25 mouse cellular contexts compared by ENCODE assay signal in genomic region chr13:11595431-11595830, GRCm38 (mm10).
DNase-seq lines count a peak whose midpoint lies in the region; ATAC-seq lines count a peak whose summit lies in the region.
"Had no signal": no experiment of that assay in that cellular context is flagged by ENCODE, and none has a peak within 500 bp of the region (broad histone marks: within the 10 kb centered on the region; RNA-seq: fewer than 3 reads in every experiment).

No protein-coding gene starts in this region.

- no peak overlapping the region for H3K9ac ChIP-seq in heart, embryonic 11.5 days (ENCODE audit: low read depth, low read length)
- H3K9ac ChIP-seq: embryonic facial prominence, embryonic 13.5 days; forebrain, embryonic 12.5 days; forebrain, embryonic 15.5 days; hindbrain, embryonic 12.5 days; hindbrain, embryonic 15.5 days had no signal

- no peaks in the 10 kb centered on the region for H3K9me3 ChIP-seq in heart, embryonic 10.5 days
- H3K9me3 ChIP-seq in heart, embryonic 11.5 days (replicated peaks; ENCODE audit: control insufficient read depth, low read length) = no peaks in the 10 kb centered on the region
- H3K9me3 ChIP-seq: embryonic facial prominence, embryonic 10.5 days; embryonic facial prominence, embryonic 13.5 days; forebrain, embryonic 12.5 days; forebrain, embryonic 15.5 days; G1E; hindbrain, embryonic 12.5 days; hindbrain, embryonic 15.5 days had no signal

- no peak overlapping the region for H3K27ac ChIP-seq in heart, embryonic 10.5 days
- no peak overlapping the region for H3K27ac ChIP-seq in heart, embryonic 11.5 days (ENCODE audit: low read depth, low read length)
- H3K27ac ChIP-seq: embryonic facial prominence, embryonic 10.5 days; embryonic facial prominence, embryonic 13.5 days; forebrain, embryonic 12.5 days; forebrain, embryonic 15.5 days; hindbrain, embryonic 12.5 days; hindbrain, embryonic 15.5 days had no signal

- DNase-seq in heart, adult 18-20 months = peak; percentile 45 to 66
- no peak for DNase-seq in heart, embryonic 10.5 days (ENCODE audit: low spot score)
- DNase-seq in heart, adult 9 months (ENCODE audit: low spot score in 2 of 2) = peak; percentile 29 to 44
- peak; percentile 11 to 18 for DNase-seq in heart, postnatal 36 days
- no peak for DNase-seq in embryo, embryonic 11 days
- DNase-seq: adrenal gland, postnatal 10 days; adrenal gland, postnatal 36 days; B cell, adult 2 months; cerebellum, adult 2 months; cerebellum, adult 9-11 months; cerebellum, postnatal 25 days; gastrocnemius, postnatal 25 days; kidney, adult 11 months; kidney, adult 8-10 months had no signal

- no peaks in the 10 kb centered on the region for H3K27me3 ChIP-seq in heart, embryonic 10.5 days (ENCODE audit: insufficient read depth, poor library complexity, severe bottlenecking)
- no peaks in the 10 kb centered on the region for H3K27me3 ChIP-seq in heart, embryonic 11.5 days (ENCODE audit: control insufficient read depth, insufficient read depth, low read length)
- H3K27me3 ChIP-seq: CH12.LX; embryonic facial prominence, embryonic 13.5 days; forebrain, embryonic 12.5 days; forebrain, embryonic 15.5 days; hindbrain, embryonic 12.5 days; hindbrain, embryonic 15.5 days; Patski had no signal

- no peak for ATAC-seq in heart, embryonic 11.5 days (replicated peaks; ENCODE audit: insufficient number of reproducible peaks, low FRiP score, low TSS enrichment)
- ATAC-seq: forebrain, embryonic 15.5 days; Patski had no signal

- 82% methylated on average over 9 of the region's 9 CpGs for WGBS in heart, embryonic 10.5 days
- 82% methylated on average over 9 of the region's 9 CpGs for WGBS in heart, embryonic 11.5 days (ENCODE audit: insufficient replicate concordance)

- no peak overlapping the region for H3K4me2 ChIP-seq in heart, embryonic 11.5 days
- H3K4me2 ChIP-seq: embryonic facial prominence, embryonic 13.5 days; forebrain, embryonic 12.5 days; forebrain, embryonic 15.5 days; hindbrain, embryonic 12.5 days; hindbrain, embryonic 15.5 days had no signal

- no peaks in the 10 kb centered on the region for H3K4me1 ChIP-seq in heart, embryonic 10.5 days
- H3K4me1 ChIP-seq in heart, embryonic 11.5 days (ENCODE audit: control insufficient read depth, insufficient read depth, low read length) = no peaks in the 10 kb centered on the region
- H3K4me1 ChIP-seq: embryonic facial prominence, embryonic 10.5 days; embryonic facial prominence, embryonic 13.5 days; forebrain, embryonic 12.5 days; forebrain, embryonic 15.5 days; hindbrain, embryonic 12.5 days; hindbrain, embryonic 15.5 days had no signal

- H3K36me3 ChIP-seq in heart, embryonic 10.5 days = peaks cover 76% of the 10 kb centered on the region
- H3K36me3 ChIP-seq in heart, embryonic 11.5 days (ENCODE audit: control insufficient read depth, insufficient read depth, low read length) = peaks cover 25% of the 10 kb centered on the region
- H3K36me3 ChIP-seq: embryonic facial prominence, embryonic 10.5 days; embryonic facial prominence, embryonic 13.5 days; forebrain, embryonic 12.5 days; forebrain, embryonic 15.5 days; G1E; hindbrain, embryonic 12.5 days had no signal

- no peak overlapping the region for H3K4me3 ChIP-seq in heart, embryonic 10.5 days
- H3K4me3 ChIP-seq in heart, embryonic 11.5 days (ENCODE audit: low read depth, low read length) = no peak overlapping the region
- H3K4me3 ChIP-seq: embryonic facial prominence, embryonic 10.5 days; embryonic facial prominence, embryonic 13.5 days; erythroblast, embryonic 14.5 days; forebrain, embryonic 12.5 days; forebrain, embryonic 15.5 days; hindbrain, embryonic 12.5 days; hindbrain, embryonic 15.5 days had no signal

- intact Hi-C loops in heart, postnatal 36 days (cut with DNase I) = no loop called here

Comparison
In these comparisons a context has a peak if more than half of its experiments do, and no peak if none do; other contexts are left out.
1. DNase-seq: peak in heart, adult 18-20 months (2 of 2), heart, adult 9 months (2 of 2) and heart, postnatal 36 days (2 of 2); none in heart, embryonic 10.5 days (single experiment) and embryo, embryonic 11 days (single experiment).